7 mouse cellular contexts compared by ENCODE assay signal in genomic region chr2:38797087-38797624, GRCm38 (mm10).
DNase-seq lines count a peak whose midpoint lies in the region; ATAC-seq lines count a peak whose summit lies in the region.

No protein-coding gene starts in this region.

- no peaks in the 10 kb centered on the region for H3K27me3 ChIP-seq in forebrain, embryonic 14.5 days (replicated peaks; ENCODE audit: control insufficient read depth, insufficient read depth, low read length)
- H3K27me3 ChIP-seq in midbrain, embryonic 13.5 days = no peaks in the 10 kb centered on the region

- H3K4me3 ChIP-seq in forebrain, embryonic 14.5 days (ENCODE audit: low read depth, low read length) = no peak overlapping the region
- H3K4me3 ChIP-seq in midbrain, embryonic 13.5 days (replicated peaks) = no peak overlapping the region

- no peak overlapping the region for H3K27ac ChIP-seq in forebrain, embryonic 14.5 days (ENCODE audit: low read depth, low read length)
- H3K27ac ChIP-seq in midbrain, embryonic 13.5 days = no peak overlapping the region

- ATAC-seq in forebrain, embryonic 14.5 days = peak; percentile 79
- peak; percentile 81 to 90 for ATAC-seq in hematopoietic stem cell, adult 5-6 weeks (replicated peaks in 1 of 2; ENCODE audit: insufficient read depth in 1 of 2, low FRiP score in 2 of 2, low TSS enrichment in 1 of 2, low read depth in 1 of 2, poor library complexity in 2 of 2, severe bottlenecking in 2 of 2)
- peak; percentile 65; the same call in 1 of the 2 replicates for ATAC-seq in midbrain, embryonic 13.5 days

- no peak overlapping the region for H3K4me2 ChIP-seq in forebrain, embryonic 14.5 days (ENCODE audit: low read length)
- no peak overlapping the region for H3K4me2 ChIP-seq in midbrain, embryonic 13.5 days (replicated peaks)

- peak; percentile 88 for DNase-seq in NIH3T3 (ENCODE audit: low read depth)
- peak; percentile 60 for DNase-seq in c-Kit-positive CD71-positive TER-119-positive erythroid progenitor cells, embryonic 14.5 days (ENCODE audit: low spot score)
- peak; percentile 90 for DNase-seq in forebrain, embryonic 14.5 days (ENCODE audit: low spot score)
- peak; percentile 70 to 72 for DNase-seq in left cerebral cortex, adult 18-20 months (ENCODE audit: low spot score in 2 of 2)
- peak; percentile 74 for DNase-seq in skeletal muscle tissue, adult 2 months (ENCODE audit: low read depth, low spot score)

- WGBS in forebrain, embryonic 14.5 days = 9% methylated on average over 3 of the region's 3 CpGs
- 15% methylated on average over 3 of the region's 3 CpGs for WGBS in midbrain, embryonic 13.5 days

- no peak overlapping the region for H3K9ac ChIP-seq in forebrain, embryonic 14.5 days (ENCODE audit: low read length)
- no peak overlapping the region for H3K9ac ChIP-seq in midbrain, embryonic 13.5 days (replicated peaks)

- no peaks in the 10 kb centered on the region for H3K36me3 ChIP-seq in forebrain, embryonic 14.5 days (ENCODE audit: control insufficient read depth, insufficient read depth, low read length)
- no peaks in the 10 kb centered on the region for H3K36me3 ChIP-seq in midbrain, embryonic 13.5 days

- H3K4me1 ChIP-seq in forebrain, embryonic 14.5 days (ENCODE audit: control insufficient read depth, insufficient read depth, low read length) = no peaks in the 10 kb centered on the region
- H3K4me1 ChIP-seq in midbrain, embryonic 13.5 days (replicated peaks) = no peaks in the 10 kb centered on the region

- no peaks in the 10 kb centered on the region for H3K9me3 ChIP-seq in forebrain, embryonic 14.5 days (replicated peaks; ENCODE audit: control insufficient read depth, low read length)
- no peaks in the 10 kb centered on the region for H3K9me3 ChIP-seq in midbrain, embryonic 13.5 days
